ENCODE assay signal across 12 mouse cellular contexts in the genomic region with DNA sequence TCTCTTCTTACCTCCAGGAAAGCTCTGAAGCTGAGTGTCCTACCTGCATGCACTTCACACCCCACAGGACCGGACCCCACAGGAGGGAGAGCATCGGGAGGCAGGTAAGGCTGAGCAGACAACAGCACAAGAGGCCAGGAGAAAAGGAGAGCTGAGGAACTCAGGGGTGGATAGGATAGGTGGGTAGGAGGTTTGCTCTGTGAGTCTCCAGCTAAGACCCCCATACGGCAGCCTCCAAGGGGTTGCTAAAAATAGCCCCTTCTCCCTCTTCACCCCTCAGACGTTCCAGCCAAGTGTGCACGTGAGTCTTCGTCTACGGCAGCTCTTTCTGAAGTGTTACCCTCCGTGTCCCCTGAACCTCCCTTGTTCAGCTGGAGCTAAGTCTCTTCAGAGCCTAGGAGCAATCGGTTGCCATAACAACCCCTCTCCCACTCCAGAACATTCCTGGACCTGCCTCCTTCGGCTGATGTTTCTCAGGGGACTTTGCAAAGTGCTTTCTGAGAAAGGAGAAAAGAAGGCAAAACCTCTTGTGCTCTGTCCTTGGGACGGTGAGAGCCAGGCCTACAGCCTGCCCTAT.
DNase-seq lines count a peak whose midpoint lies in the region; ATAC-seq lines count a peak whose summit lies in the region.
"Had no signal": no experiment of that assay in that cellular context is flagged by ENCODE, and none has a peak within 500 bp of the region (broad histone marks: within the 10 kb centered on the region; RNA-seq: fewer than 3 reads in every experiment).

No protein-coding gene starts in this region.

- H3K36me3 ChIP-seq in lung, embryonic 15.5 days = no peaks in the 10 kb centered on the region
- no peaks in the 10 kb centered on the region for H3K36me3 ChIP-seq in midbrain, embryonic 11.5 days (ENCODE audit: control insufficient read depth, insufficient read depth, low read length)
- H3K36me3 ChIP-seq: midbrain, embryonic 12.5 days had no signal

- H3K27me3 ChIP-seq in lung, embryonic 15.5 days = no peaks in the 10 kb centered on the region
- no peaks in the 10 kb centered on the region for H3K27me3 ChIP-seq in midbrain, embryonic 11.5 days (ENCODE audit: control insufficient read depth, insufficient read depth, low read length)

- H3K4me3 ChIP-seq in lung, embryonic 15.5 days = no peak overlapping the region
- H3K4me3 ChIP-seq in midbrain, embryonic 11.5 days (ENCODE audit: low read depth, low read length) = no peak overlapping the region
- H3K4me3 ChIP-seq: midbrain, embryonic 12.5 days had no signal

- 0 out of 2 replicates have a peak, but pooled peaks have one; percentile 8 for ATAC-seq in lung, embryonic 15.5 days (ENCODE audit: borderline replicate concordance, extremely low read depth, low FRiP score, low TSS enrichment)
- no peak for ATAC-seq in midbrain, embryonic 11.5 days (ENCODE audit: low FRiP score)

- H3K9ac ChIP-seq in lung, embryonic 15.5 days = no peak overlapping the region
- H3K9ac ChIP-seq in midbrain, embryonic 11.5 days (ENCODE audit: low read length) = no peak overlapping the region
- H3K9ac ChIP-seq: liver, embryonic 14.5 days; midbrain, embryonic 12.5 days had no signal

- no peaks in the 10 kb centered on the region for H3K9me3 ChIP-seq in lung, embryonic 15.5 days
- H3K9me3 ChIP-seq in midbrain, embryonic 11.5 days (ENCODE audit: control insufficient read depth, low read length) = no peaks in the 10 kb centered on the region
- H3K9me3 ChIP-seq: midbrain, embryonic 12.5 days had no signal

- no peaks in the 10 kb centered on the region for H3K4me1 ChIP-seq in lung, embryonic 15.5 days
- peaks cover 11% of the 10 kb centered on the region for H3K4me1 ChIP-seq in midbrain, embryonic 11.5 days (ENCODE audit: control insufficient read depth, insufficient read depth, low read length)

- H3K4me2 ChIP-seq in lung, embryonic 15.5 days = no peak overlapping the region
- no peak overlapping the region for H3K4me2 ChIP-seq in midbrain, embryonic 11.5 days
- H3K4me2 ChIP-seq: midbrain, embryonic 12.5 days had no signal

- H3K27ac ChIP-seq in lung, embryonic 15.5 days = no peak overlapping the region
- no peak overlapping the region for H3K27ac ChIP-seq in midbrain, embryonic 11.5 days (ENCODE audit: low read depth, low read length)
- H3K27ac ChIP-seq: liver, embryonic 14.5 days; midbrain, embryonic 12.5 days had no signal

- 36% methylated on average over 11 of the region's 11 CpGs for WGBS in lung, embryonic 15.5 days
- WGBS in midbrain, embryonic 11.5 days = 40% methylated on average over 11 of the region's 11 CpGs

- DNase-seq in lung, postnatal 4 days = no peak
- peak; percentile 28 to 32 for DNase-seq in frontal cortex, postnatal 10 days (ENCODE audit: low spot score in 2 of 2)
- peak; percentile 83 for DNase-seq in midbrain, embryonic 11.5 days (ENCODE audit: low spot score, missing footprints)
- peak; percentile 20 to 41 for DNase-seq in right cerebral cortex, postnatal 36 days (ENCODE audit: low spot score in 2 of 2)
- no peak for DNase-seq in lung, postnatal 10 days
- no peak for DNase-seq in spleen, adult 18-20 months
- no peak for DNase-seq in gastrocnemius, postnatal 25 days
- DNase-seq: gastrocnemius, postnatal 36 days; kidney, postnatal 4 days had no signal

Comparison
In these comparisons a context has a peak if more than half of its experiments do, and no peak if none do; other contexts are left out.
1. DNase-seq: peak in frontal cortex, postnatal 10 days (2 of 2), midbrain, embryonic 11.5 days (single experiment) and right cerebral cortex, postnatal 36 days (2 of 2); none in lung, postnatal 4 days (0 of 2), lung, postnatal 10 days (single experiment), spleen, adult 18-20 months (0 of 2) and gastrocnemius, postnatal 25 days (single experiment).